Mouse (Mus musculus): Measurements from ENCODE around the gene Hivep3.
A peak's percentile ranks its signal among the peaks of the same experiment; 100 is the strongest.

Hivep3 gene

GRCm38 (mm10) chr4:120158714-120159310 lies 425.2 kb downstream of the Hivep3 start:
- DNase-seq (ENCODE audit: low spot score) = peak; percentile 13

GRCm38 (mm10) chr4:120161166-120161949 lies 427.8 kb downstream of the Hivep3 start, which contains the start of gene Edn2:
TSS of gene Edn2 (plus strand) at chr4:120161206.
- peak; percentile 69 for DNase-seq (ENCODE audit: low spot score)

GRCm38 (mm10) chr4:120162586-120162985 lies 429.0 kb downstream of the Hivep3 start:
- DNase-seq (ENCODE audit: low spot score) = no peak

- peak; percentile 41 for DNase-seq (ENCODE audit: low spot score)
These were observed 429.7 kb downstream of the Hivep3 start for GRCm38 (mm10) chr4:120163242-120163641.

- no peak for DNase-seq (ENCODE audit: low spot score)
These were observed 430.7 kb downstream of the Hivep3 start for GRCm38 (mm10) chr4:120164316-120164715.

GRCm38 (mm10) chr4:120167778-120168177 lies 434.2 kb downstream of the Hivep3 start:
- DNase-seq (ENCODE audit: low spot score) = no peak

- DNase-seq (ENCODE audit: low spot score) = no peak
These were observed 434.8 kb downstream of the Hivep3 start for GRCm38 (mm10) chr4:120168346-120168745.

- no peak for DNase-seq (ENCODE audit: low spot score)
These were observed 436.9 kb downstream of the Hivep3 start for GRCm38 (mm10) chr4:120170387-120170936.

GRCm38 (mm10) chr4:120172050-120172684 lies 438.6 kb downstream of the Hivep3 start:
- peak; percentile 64 for DNase-seq (ENCODE audit: low spot score)

- no peak for DNase-seq (ENCODE audit: low spot score)
These were observed 445.5 kb downstream of the Hivep3 start for GRCm38 (mm10) chr4:120179123-120179522.

- no peak for DNase-seq (ENCODE audit: low spot score)
These were observed 447.0 kb downstream of the Hivep3 start for GRCm38 (mm10) chr4:120180535-120180934.

GRCm38 (mm10) chr4:120184374-120184991 lies 450.9 kb downstream of the Hivep3 start:
- DNase-seq (ENCODE audit: low spot score) = no peak

GRCm38 (mm10) chr4:120186441-120186840 lies 452.9 kb downstream of the Hivep3 start:
- no peak for DNase-seq (ENCODE audit: low spot score)

GRCm38 (mm10) chr4:120186934-120187333 lies 453.4 kb downstream of the Hivep3 start:
- DNase-seq (ENCODE audit: low spot score) = no peak

All from MN1 (cell line).